Mouse (Mus musculus) heart, adult 2 months (tissue): ENCODE data around the gene Zfp457.

Experiments
- CTCF ChIP-seq: fragments of 200-600 bp; IDR thresholded peaks from 2 replicates; pipeline ENCODE4 v1.8.1; 2022; ENCODE audit warnings: antibody characterized with exemption, mild to moderate bottlenecking, moderate library complexity
- EP300 ChIP-seq: fragments of 200-500 bp; IDR thresholded peaks from 2 replicates; pipeline ENCODE4 v1.6.1; 2011; ENCODE audit warnings: low read depth, low read length, control low read depth; ENCODE audit not compliant: insufficient read depth

DNA sequence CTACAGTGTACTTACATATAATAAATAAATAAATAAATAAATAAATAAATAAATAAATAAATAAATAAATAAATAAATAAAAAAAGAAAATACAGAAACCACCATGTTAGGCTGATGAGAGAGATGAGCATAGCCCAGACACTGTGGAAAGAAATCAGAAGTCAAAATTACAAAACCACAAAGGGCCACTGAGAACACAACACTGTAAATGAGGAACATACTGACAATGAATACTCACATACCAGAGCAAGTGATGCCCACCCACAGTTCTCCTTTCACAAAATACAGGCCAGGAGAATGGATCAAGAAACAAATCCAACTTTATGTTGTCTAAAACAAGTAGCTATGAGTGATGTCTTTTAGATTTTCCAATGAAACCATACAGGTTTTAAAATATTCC lies 45.6 kb upstream of the Zfp457 start:
- TF ChIP-seq CTCF (no peak), EP300 (no peak)
